Mouse (Mus musculus) erythroid progenitor cell, adult 5-6 weeks (primary cell): ENCODE data around the gene Siglecg. TPM values are rescaled to one million over a fixed set of nuclear protein-coding genes. Genes with fewer than 3 reads are reported as not detected.
"Not testable (repeated sequence)": the region's sequence is repeated elsewhere in the genome, so short reads cannot be mapped to it uniquely, and the experiment has no call there.

Experiments used
- ATAC-seq: replicated peaks from 2 replicates; pipeline ENCODE4 v1.8.0; 2016; ENCODE audit warnings: moderate number of reproducible peaks, mild to moderate bottlenecking, moderate TSS enrichment, inconsistent platforms; ENCODE audit not compliant: poor library complexity, low FRiP score, severe bottlenecking
- total RNA-seq, 2 experiments: library from RNA; stranded (forward) in 1 of 2; stranded (reverse) in 1 of 2; fragments of 150-400 nt in 1 of 2; fragments of 186-747, 209-891 nt in 1 of 2; gene quantifications; 2 replicates each; pipeline versions ENCODE4 v1.2.3 to v1.2.4; 2015 to 2017; ENCODE audit warnings: low replicate concordance in 2 of 2

The Siglecg gene
- total RNA-seq (2015; ENCODE audit: low replicate concordance) (9.4 and 12.2 TPM in 2 replicates), total RNA-seq (2017; ENCODE audit: low replicate concordance) (4.2 and 7.0 TPM in 2 replicates)

DNA sequence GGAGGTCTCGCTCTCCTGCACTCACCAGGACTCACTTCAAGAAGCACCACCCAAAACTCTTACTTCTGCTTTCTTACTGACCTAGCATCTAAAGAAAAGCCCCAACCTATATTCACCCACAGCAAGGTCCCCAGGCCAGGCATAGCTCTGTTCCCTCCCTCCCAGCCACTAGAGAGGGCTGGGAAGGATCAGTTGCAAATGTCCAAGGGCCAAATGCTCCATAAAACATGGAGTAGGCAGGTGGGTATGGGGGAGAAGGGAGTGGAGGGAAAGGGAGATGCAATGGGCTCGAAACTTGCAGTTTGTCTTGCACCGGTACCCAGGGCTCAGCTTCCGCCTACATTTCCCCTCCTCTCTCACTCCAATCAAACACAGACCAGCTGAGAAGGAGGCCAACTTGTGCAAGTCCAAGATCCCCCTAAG, at the start of gene Siglecg:
Gene Siglecg, plus strand, starts transcription at position 74 of the 423 bp plus-strand sequence.
- no peak for ATAC-seq

DNA sequence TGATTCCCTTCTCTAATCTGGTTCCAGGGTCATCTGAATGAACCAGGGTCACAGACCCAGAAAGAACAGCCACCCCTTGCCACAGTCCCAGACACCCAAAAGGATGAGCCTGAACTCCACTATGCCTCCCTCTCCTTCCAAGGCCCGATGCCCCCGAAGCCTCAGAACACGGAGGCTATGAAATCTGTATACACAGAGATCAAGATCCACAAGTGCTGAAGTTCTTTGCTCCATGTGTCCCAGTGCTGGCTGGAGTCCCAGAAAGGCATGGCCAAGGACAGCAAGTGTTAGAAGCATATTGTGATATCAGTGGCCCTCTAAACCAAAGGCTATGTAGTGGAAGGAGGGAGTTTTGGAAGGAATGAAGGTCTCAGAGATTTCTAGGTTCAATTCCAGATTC, 49.4 kb upstream of the Siglecg start:
- no peak for ATAC-seq

DNA sequence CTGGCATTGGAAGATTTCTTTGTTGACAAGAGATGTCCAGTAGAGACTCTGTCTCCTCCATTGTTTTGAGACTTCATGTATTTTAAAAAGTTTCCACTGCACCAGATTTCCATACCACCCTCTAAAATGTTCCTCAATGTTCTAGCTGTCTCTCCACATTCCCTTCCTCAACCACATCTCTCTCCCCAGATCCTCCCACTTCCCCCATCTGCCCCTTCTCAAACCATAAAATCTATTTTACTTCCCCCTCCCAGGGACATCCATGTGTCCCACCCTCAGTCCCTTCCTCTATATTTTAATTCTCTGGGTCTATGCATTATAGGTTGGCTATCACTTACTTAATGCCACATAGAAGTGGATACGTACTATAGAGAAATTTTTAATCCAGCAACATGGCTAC, 46.6 kb upstream of the Siglecg start:
- ATAC-seq = no peak

DNA sequence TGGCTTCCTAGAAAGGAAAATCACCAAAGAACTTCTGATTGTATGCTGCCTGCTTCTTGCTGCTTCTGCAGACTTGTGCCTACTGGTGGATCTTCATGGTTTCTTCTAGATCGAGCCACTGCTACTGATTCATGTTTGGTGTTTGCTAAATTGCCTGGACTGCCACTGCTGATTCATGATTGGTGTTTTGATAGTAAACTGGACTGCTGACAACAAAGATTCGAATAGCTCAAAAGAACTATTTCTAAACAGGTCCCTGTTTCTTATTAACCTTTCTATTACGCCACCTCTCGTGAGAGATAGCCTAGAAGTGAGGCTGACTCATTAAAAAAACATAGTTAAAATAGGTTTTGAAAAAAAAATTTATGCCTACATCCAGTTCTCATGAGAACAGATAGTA, 46.0 kb upstream of the Siglecg start:
- no peak for ATAC-seq

- no peak for ATAC-seq
Observed at GRCm38 (mm10) chr7:43378226-43378625, 29.8 kb upstream of the Siglecg start.

- ATAC-seq = no peak
Observed at GRCm38 (mm10) chr7:43392349-43393121, 15.5 kb upstream of the Siglecg start.

GRCm38 (mm10) chr7:43399501-43399900, 8.5 kb upstream of the Siglecg start:
- no peak for ATAC-seq

DNA sequence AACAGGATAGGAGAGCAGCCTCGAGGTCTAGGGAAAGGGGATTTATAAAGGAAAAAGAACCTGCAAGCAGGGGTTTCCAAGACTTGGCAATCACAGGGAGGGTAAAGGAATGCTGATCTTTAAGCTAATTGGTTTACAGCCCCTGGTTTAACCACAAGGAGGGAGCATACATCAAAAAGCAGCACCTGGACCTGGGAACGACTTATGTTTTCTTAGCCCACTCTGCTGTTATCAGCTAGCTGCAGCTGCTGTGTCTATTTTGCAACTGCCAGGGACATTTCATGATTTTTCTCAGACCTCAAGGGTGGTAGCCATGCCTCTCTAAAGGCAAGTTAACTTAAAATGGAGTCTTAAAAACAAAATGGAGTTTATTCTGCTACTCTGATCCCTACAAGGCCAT, 5.3 kb upstream of the Siglecg start:
- no peak for ATAC-seq

DNA sequence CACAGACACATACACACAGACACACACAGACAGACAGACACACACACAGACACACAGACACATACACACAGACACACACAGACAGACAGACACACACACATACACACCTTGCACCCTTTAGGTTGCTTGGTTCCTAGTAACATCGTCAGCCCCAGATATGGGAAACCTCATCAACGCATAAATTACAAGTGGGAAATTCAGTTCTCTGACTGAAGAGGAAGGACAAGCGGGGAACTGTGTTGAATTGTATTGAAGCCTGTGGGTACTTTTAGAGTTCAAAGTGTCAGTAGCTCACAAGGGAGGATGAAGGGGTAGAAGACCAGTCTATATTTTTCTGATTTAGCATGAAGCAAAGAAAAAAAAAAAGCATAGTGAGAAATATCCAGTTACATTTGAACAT, 431 bp upstream of the Siglecg start:
- ATAC-seq = no peak

GRCm38 (mm10) chr7:43409084-43409483, 1.1 kb downstream of the Siglecg start:
- no peak for ATAC-seq

GRCm38 (mm10) chr7:43411724-43412123, 3.7 kb downstream of the Siglecg start:
- not testable (repeated sequence) for ATAC-seq

DNA sequence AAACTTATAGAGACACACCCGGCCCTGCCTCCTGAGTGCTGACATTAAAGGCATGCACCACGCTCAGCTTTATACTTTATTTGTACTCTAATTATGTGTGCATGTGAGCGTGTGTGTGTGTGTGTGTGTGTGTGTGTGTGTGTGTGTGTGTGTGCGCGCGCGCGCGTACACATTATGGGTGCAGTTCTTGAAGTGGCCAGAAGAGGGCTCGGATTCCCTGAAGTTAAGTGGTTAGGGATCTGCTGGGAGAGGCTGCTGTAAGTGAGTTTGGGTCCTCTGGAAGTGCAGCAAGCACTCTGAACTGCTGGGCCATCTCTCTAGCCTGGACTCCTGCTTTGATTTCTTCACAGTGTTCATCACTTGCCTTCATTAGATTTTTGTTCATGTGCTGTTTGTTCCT, 9.3 kb downstream of the Siglecg start:
- no peak for ATAC-seq

GRCm38 (mm10) chr7:43422995-43423617, 15.1 kb downstream of the Siglecg start:
- 0 out of 2 replicates have a peak, but pooled peaks have one; percentile 63 for ATAC-seq

DNA sequence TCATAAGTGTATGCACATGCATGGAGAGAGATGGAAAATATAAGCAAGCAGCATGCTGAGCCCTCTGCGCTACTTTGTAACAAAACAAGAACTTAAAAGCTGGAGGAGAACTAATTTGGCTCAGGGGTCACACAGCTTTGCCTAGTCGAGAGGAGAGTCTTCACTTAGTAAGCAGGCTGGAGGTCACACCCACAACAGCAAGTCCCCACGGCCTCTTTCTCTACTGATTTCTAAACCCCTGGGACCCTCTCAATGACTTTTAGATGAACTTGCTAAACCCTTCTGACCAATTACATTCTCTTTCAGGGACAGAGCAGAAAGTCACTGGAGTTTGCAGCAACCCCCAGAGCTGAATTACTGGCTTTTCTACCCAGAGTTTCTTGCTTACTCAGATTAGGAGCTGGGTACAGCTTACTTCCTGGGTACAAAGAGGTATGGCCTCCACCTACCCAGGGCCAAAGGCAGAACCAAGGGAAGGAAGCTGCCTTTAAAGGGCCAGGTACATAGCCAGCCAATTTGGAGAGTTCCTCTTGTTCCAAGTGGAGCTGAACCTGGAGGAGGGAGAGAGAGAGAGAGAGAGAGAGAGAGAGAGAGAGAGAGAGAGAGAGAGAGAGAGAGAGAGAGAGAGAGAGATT, 16.1 kb downstream of the Siglecg start:
- ATAC-seq = no peak

DNA sequence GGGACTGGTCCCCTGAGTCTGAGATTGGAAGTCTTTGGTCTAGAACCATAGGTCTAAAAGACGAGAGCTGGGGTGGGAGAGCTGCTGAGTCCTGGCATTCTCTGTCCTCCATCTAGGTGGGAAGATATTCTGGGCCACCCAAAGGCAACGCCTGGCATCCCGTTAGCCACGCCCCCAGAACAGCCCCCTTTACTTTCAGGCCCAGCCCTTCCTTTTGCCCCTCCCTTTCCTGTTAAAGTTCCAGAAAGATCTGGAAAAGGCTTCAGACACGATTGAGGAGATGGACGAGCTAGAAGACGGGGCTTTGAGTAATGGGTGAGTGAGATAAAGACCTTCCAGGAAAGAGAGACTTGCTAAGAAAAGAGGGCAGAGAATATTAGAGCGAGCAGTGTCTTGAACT, 19.4 kb downstream of the Siglecg start, which contains the start of gene Lim2:
Gene Lim2, plus strand, starts transcription at position 265 of the 400 bp plus-strand sequence.
- no peak for ATAC-seq

DNA sequence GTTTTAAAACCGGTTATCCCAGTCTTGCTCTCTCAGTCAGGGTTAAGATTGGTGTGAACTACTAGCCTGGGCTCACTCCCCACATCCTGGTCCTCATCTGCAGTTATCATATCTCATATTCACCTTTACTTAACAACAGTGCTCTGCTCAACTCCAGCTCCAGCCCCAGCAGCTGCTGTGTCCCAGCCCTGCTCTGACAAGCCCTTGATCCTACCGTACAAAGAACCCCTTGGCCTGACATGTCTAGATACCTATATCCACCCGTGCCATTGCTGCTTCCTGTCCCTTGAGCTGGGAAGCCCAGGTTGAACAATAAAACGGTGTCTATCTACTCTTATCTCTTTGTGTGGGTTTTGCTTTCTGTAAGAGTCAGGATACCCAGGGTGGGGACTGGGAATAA, 21.5 kb downstream of the Siglecg start:
- ATAC-seq = no peak

DNA sequence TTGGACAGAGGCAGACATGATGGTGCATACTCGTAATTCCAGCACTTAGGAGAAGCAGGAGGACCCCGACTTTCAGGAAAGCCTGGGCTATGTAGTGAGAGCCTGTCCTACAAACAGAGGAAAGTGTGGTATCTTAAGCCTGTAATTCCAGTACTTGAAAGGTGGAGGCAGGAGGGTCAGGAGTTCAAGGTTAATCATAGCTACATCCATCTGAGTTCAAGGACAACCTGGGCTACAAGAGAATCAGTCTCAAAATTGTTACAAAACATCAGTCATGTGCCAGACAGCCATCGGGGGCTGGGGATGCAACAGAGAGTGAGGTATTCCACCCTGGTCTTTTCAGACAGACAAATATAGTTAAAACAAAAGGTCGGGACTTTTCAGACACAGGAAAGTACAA, 24.9 kb downstream of the Siglecg start:
- no peak for ATAC-seq

DNA sequence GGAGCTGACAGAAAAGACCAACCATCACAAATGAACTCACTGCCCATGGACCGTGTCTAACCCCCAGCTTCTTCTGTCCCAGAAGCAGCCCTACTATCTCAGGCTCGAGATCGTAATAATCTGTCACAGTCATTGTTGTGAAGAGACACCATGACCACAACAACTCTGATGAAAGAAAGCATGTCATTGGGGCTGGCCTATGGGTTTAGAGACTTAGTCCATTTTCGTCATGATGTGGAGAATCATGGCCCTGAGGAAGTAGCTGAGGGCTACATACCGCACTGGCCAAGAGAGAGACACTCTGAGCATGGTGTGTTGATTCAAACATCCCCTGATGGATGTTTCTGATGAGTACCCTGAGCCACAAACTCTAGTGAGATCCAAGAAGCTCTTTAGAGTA, 26.7 kb downstream of the Siglecg start:
- no peak for ATAC-seq

DNA sequence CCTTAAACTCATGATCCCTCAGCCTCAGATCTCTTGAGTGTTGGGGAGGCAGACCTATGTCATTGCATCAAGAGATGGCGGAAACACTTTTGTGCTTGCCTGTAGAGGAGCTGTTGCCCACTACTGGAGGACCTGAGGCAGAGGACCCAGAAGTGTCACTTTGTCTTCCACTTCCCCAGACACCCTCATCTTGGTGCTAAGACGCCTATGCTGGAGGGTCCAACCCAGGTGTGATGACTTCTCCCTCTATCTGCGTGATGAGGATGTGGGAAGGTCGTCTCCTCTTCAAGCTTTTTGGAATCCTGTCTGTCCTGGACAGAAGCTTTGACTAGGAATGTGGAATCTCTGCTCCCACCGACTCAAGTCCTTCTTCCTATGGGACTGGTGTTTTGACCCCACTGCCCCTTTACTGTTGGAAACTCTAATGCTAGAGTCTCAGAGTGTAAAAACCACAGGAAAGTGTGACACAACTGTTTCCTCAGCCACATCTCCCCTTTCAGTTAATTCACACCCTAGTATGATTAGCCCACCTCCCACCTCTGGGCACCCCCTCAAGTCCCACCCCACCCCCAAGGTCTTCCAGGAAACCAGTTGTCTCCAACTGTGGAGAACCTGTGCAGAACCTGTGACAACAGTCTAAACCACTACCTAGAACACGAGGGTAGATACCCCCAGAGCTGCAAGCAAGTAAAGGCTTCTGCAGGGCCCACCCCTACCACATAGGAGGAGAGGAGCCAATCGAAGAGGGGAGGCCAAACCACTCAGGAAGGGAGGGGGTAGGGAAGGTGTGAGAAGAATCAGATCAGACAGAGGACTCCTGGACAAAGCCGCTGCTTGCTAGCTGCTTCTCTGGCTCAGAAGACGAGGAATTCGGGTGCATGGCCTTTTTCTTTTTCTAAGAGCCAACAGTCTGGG, 28.6 kb downstream of the Siglecg start, which contains the start of gene Nkg7:
Gene Nkg7, plus strand, starts transcription at position 733 of the 915 bp plus-strand sequence.
- no peak for ATAC-seq

DNA sequence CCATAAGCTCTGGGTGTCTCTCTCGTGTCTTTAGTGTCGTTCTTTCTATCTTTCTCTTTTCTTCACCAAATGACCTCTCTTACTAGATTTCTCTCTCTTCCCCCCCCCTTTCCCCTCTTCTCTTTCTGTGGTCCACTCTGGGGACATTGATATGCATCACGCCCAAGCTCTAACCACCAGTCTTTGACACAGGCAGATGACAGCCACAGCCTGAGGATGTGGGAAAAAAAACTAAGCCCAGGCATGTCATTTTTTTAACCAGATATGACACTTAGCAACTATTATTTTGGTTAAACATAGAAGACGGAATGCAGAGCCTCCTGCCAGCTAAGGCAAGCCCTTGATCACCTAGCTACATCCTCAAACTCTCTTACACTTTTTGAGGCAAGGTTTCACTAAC, 30.6 kb downstream of the Siglecg start:
- no peak for ATAC-seq
